Mouse (Mus musculus): ENCODE data around the gene Gm9844.

Gene Gm9844

DNA sequence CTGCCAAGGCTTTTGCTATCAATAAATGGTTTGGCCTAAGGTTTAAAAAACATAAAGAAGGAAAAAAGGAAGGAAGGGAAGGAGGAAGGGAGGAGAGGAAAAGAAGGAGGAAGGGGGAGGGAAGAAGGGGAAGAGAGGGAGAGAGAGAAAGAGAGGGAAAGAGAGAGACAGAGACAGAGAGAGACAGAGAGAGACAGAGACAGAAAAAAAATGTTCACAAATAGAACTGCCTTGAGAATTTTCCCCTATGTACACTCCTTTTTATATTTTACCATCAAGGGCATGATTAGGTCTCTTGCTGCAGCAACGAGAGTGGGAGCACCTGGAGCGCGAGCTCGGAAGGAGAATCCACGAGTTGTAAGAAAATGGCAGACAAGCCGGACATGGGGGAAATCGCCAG is at the start of gene Gm9844:
Gene Gm9844 (plus strand): TSS at position 301 of the 400 bp plus-strand sequence.
- 91% methylated on average over 7 of the region's 7 CpGs for WGBS

DNA sequence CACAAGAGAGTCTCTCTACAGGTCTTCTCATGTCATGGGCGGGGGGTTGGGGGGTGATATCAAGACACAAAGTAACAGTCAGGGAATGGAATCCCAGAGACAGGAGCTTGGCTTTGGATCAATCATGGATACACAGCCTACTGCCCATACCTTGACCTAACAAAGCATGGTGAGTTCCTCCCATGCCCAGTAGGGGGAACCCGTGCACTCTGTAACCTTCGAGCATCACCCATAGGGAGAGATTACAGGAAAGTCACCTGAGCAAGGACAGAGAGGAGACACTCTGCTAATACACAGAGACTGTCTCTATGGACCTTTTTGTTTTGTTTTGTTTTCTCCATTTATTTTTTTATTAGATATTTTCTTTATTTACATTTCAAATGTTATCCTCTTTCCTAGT is 44.5 kb upstream of the Gm9844 start:
- WGBS: 4% methylated on average over 3 of the region's 3 CpGs

DNA sequence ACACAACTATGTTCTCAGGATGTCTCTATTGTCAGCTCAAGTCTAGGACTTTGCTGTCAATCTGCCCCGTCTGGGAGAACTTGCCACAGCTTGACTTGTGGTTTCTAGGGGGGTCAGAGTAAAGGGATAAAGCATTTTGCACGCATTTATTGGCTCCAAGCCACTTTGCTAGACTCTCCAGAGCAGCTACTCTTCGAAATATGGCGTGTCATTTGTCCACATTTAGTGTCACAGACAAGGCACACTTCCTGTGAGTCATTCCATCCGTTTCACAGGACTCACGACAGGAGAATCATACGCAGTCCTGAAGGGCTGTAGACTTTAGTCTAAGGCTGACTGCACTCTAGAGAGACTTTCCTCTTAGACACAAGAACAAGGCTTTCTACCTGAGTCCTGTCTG is 37.6 kb upstream of the Gm9844 start:
- 71% methylated on average over 7 of the region's 7 CpGs for WGBS

- 90% methylated on average over 4 of the region's 4 CpGs for WGBS
Observed at GRCm38 (mm10) chr7:24827181-24827580, 34.8 kb upstream of the Gm9844 start.

GRCm38 (mm10) chr7:24838732-24839409 is 23.1 kb upstream of the Gm9844 start:
- 71% methylated on average over 13 of the region's 13 CpGs for WGBS

DNA sequence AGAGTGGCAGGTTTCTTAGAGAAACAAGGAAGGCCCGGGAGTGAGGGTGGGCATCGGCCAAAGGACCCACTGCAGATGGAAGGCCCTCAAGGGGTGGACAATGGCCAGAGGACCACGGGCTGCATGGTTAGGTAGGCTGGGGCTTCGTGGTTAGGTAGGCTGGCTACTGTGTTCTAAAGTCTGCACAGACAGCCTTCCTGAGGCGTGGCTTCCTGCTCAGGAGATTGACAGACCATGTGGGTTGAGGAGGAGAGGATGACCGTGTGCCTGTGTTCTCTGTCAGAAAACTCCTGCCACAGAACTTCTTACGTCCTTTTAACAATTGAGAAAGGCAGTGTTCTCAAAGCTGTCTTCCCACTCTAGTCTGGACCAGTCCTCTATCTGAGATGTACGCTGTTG is 22.6 kb upstream of the Gm9844 start:
- 82% methylated on average over 8 of the region's 8 CpGs for WGBS

- 76% methylated on average over 3 of the region's 3 CpGs for WGBS
Observed at GRCm38 (mm10) chr7:24840331-24840730, 21.7 kb upstream of the Gm9844 start.

GRCm38 (mm10) chr7:24841009-24841408 is 21.0 kb upstream of the Gm9844 start:
- 86% methylated on average over 4 of the region's 4 CpGs for WGBS

- 47% methylated on average over 5 of the region's 5 CpGs for whole genome bisulfite sequencing
Observed at GRCm38 (mm10) chr7:24844144-24844543, 17.9 kb upstream of the Gm9844 start.

- 89% methylated on average over 9 of the region's 9 CpGs for WGBS
Observed at GRCm38 (mm10) chr7:24845181-24845580, 16.8 kb upstream of the Gm9844 start.

DNA sequence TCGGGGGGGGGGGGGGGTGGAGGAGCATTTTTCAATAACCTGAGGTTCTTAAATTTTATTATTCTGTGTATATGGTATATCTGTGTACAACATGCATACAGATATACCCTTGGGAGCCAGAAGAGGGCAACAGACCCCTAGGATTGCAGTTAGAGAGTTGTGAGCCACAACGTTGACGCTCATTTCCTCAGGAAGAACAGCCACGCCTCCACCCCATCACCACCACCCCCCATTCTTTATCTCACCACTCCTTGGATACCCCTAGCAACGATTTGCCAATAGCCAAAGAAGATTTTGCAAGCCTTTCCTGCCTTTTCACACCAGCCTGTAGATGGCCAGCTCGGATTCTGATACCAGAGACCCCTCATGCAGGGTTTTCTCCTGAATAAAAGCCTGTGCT is 16.3 kb upstream of the Gm9844 start:
- 16% methylated on average over 6 of the region's 6 CpGs for WGBS

DNA sequence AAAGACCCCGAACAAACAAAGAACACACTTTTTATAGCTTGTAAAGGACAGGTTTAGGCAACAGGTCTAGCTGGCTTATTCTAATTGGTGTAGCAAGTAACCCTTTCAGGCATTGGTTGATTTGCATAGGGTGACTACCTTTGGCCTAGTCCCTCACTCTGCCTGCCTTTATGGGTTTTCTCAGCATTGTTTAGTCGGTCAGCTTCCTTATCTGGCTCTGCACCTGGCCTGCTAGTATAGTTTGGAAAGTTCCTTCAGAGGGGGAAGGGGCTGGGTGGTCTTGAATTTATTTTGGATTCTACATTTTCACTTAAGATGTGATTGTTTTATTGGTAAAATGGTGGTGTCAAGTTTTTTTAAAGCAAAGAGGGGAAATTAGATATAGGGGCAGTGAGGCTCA is 15.4 kb upstream of the Gm9844 start:
- 45% methylated on average over 2 of the region's 2 CpGs for WGBS

DNA sequence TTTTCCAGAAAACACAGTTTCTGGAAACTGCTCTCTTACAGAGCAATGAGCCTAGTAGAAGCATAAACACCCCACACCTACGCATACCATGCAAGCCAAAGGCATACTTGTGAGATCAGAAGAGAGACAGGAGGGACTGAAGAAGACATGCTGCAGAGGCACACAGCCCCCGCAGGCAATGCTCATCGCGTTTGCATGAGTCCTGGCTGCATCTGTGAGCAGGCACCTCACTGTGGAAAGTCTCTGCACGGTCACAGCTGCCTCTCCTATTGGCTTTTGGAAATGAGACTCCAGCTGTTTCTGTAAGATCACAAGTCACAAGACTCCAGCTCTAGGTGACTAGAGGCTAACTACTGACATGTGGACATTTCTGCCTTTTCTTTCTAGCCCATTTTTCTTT is 11.9 kb upstream of the Gm9844 start:
- 31% methylated on average over 5 of the region's 5 CpGs for WGBS

DNA sequence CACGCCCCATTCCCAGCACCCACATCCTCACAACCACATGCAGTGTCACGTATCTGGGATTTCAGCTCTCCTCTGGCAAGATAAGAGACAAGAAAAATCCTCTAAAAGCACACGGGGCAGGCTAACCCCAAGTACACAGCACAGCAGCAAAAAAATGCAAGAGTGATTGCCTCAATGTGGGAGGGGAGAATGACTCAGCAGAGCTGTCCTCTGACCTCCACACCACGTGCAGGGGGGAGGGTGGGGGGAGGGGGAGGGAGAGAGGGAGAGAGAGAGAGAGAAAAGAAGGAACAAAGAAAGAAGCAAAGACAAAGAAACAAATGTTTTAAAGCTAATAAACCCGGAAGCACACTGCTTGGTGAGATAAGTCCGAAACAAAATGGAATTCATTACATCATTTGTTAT is 11.1 kb upstream of the Gm9844 start:
- WGBS: 41% methylated on average over 6 of the region's 6 CpGs

- WGBS: 85% methylated on average over 5 of the region's 5 CpGs
Observed at GRCm38 (mm10) chr7:24851596-24852325, 10.3 kb upstream of the Gm9844 start.

DNA sequence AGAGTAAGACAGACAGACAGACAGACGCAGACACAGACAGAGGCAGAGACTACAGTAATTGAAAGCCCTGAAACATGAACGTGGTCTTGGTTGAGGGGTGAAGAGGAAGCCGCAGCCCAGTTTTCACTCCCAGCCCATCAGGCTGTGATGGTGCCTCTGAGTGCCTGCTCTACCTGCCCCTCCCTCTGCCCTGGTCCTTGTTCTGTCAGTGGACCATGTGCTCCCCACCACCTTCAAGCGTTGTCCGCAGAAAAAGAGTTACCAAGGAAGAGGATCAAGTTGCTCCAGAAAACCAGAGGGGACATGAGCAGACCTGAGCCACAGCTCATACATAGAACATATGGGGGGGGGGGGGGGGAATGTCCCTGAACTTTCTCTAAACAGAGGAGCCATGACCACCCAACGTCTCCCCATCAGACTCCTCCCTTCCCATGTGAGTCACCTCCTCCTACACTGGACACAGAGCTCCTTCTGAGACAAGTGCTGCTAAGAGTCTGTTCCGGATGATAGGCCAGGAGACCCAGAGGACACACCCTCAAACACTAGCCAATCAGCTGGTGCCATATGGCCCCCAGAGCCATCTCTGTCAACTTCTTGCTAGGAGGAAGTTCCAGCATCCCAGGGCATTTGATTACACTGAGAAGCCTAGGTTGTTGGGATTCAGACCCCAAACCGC is 9.3 kb upstream of the Gm9844 start:
- WGBS: 74% methylated on average over 8 of the region's 8 CpGs

- 79% methylated on average over 7 of the region's 7 CpGs for WGBS
Observed at GRCm38 (mm10) chr7:24853695-24854094, 8.3 kb upstream of the Gm9844 start.

- 61% methylated on average over 6 of the region's 6 CpGs for WGBS
Observed at GRCm38 (mm10) chr7:24856460-24857120, 5.4 kb upstream of the Gm9844 start.

DNA sequence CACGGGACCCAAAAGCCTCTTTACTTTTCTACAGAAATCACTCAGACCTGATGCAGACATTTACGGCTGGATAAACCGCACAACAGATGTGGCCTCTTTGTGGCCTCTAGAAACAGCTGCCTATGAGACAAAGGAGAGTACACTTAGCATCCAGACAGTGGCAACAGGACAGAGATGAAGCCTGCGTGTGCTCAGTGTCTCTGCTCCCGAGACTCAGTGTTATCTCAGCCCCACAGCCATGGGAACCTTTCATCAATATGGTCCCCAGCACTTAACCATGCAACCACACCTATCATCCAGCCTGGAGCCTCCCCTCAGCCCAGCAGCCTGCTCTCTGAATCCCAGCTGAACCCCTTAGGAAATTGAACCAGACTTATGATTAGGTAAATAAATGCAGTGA is 2.8 kb upstream of the Gm9844 start:
- WGBS: 83% methylated on average over 5 of the region's 5 CpGs

- 85% methylated on average over 4 of the region's 4 CpGs for WGBS
Observed at GRCm38 (mm10) chr7:24862853-24863252, 840 bp downstream of the Gm9844 start.

DNA sequence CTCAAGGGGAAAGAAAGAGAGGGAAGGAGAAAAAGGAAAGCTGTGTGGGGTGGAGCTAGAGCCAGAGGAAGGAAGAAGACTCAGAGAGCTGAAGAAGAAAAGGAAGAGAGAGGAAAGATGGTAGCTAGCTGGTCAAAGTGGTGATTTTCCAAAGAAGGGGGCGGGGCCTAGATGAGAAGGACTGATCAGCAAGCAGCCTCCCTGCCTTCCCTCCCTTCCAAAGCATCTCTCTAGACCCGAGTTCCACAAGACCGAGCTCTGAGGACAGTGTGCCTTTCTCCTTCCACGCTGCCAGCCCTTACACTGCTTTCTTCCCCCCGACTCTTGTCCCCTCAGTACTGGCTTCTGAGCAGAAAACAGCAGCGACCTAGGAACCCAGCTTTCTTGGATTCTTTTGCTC is 2.1 kb downstream of the Gm9844 start:
- WGBS: 53% methylated on average over 6 of the region's 6 CpGs

- WGBS: 39% methylated on average over 17 of the region's 17 CpGs
Observed at GRCm38 (mm10) chr7:24869080-24869479, 7.1 kb downstream of the Gm9844 start.
